Comparison of ENCODE assay signal across 16 mouse cellular contexts in genomic region chr7:126461626-126462025, GRCm38 (mm10). TPM values are rescaled to one million over a fixed set of nuclear protein-coding genes. Genes with fewer than 3 reads are reported as not detected.
DNase-seq lines count a peak whose midpoint lies in the region; ATAC-seq and TF ChIP-seq lines count a peak whose summit lies in the region.
"Had no signal": no experiment of that assay in that cellular context is flagged by ENCODE, and none has a peak within 500 bp of the region (broad histone marks: within the 10 kb centered on the region; RNA-seq: fewer than 3 reads in every experiment).

No protein-coding gene starts in this region.

- peak overlapping the region; percentile 99 for H3K27ac ChIP-seq in gastrocnemius, adult 2 months
- no peak overlapping the region for H3K27ac ChIP-seq in intestine, embryonic 16.5 days (ENCODE audit: low read length)
- H3K27ac ChIP-seq in intestine, embryonic 15.5 days: no peak overlapping the region
- peak overlapping the region; percentile 37; the same call in 1 of the 2 replicates for H3K27ac ChIP-seq in embryonic facial prominence, embryonic 10.5 days (replicated peaks)
- 0 out of 2 replicates have a peak overlapping the region, but pooled peaks have one; percentile 14 for H3K27ac ChIP-seq in limb, embryonic 11.5 days (replicated peaks; ENCODE audit: low read depth, low read length)
- H3K27ac ChIP-seq: heart, adult 2 months; left cerebral cortex, adult 2 months had no signal

- 67% methylated on average over 3 of the region's 3 CpGs for whole genome bisulfite sequencing in intestine, embryonic 16.5 days
- WGBS in intestine, embryonic 15.5 days: 87% methylated on average over 3 of the region's 3 CpGs
- whole genome bisulfite sequencing in embryonic facial prominence, embryonic 10.5 days: 63% methylated on average over 3 of the region's 3 CpGs
- WGBS in limb, embryonic 11.5 days: 57% methylated on average over 3 of the region's 3 CpGs

- H3K36me3 ChIP-seq in intestine, embryonic 16.5 days (ENCODE audit: control insufficient read depth, insufficient read depth, low read length): no peaks in the 10 kb centered on the region
- peaks cover 1% of the 10 kb centered on the region; the same call in 1 of the 2 replicates for H3K36me3 ChIP-seq in intestine, embryonic 15.5 days
- peaks cover 11% of the 10 kb centered on the region for H3K36me3 ChIP-seq in embryonic facial prominence, embryonic 10.5 days (replicated peaks)
- H3K36me3 ChIP-seq in limb, embryonic 11.5 days (ENCODE audit: control insufficient read depth, insufficient read depth, low read length): no peaks in the 10 kb centered on the region

- no peaks in the 10 kb centered on the region for H3K27me3 ChIP-seq in intestine, embryonic 16.5 days (replicated peaks; ENCODE audit: control insufficient read depth, insufficient read depth, low read length)
- H3K27me3 ChIP-seq in intestine, embryonic 15.5 days (replicated peaks): no peaks in the 10 kb centered on the region
- 0 out of 2 replicates have a peak, but pooled peaks cover 11% of the 10 kb centered on the region for H3K27me3 ChIP-seq in embryonic facial prominence, embryonic 10.5 days (replicated peaks; ENCODE audit: low read depth, poor library complexity, severe bottlenecking)
- H3K27me3 ChIP-seq in limb, embryonic 11.5 days (ENCODE audit: control insufficient read depth, insufficient read depth, low read length): no peaks in the 10 kb centered on the region

- H3K9me3 ChIP-seq in intestine, embryonic 16.5 days (ENCODE audit: control insufficient read depth, low read length): no peaks in the 10 kb centered on the region
- H3K9me3 ChIP-seq in intestine, embryonic 15.5 days: no peaks in the 10 kb centered on the region
- H3K9me3 ChIP-seq in embryonic facial prominence, embryonic 10.5 days: no peaks in the 10 kb centered on the region
- no peaks in the 10 kb centered on the region for H3K9me3 ChIP-seq in limb, embryonic 11.5 days (ENCODE audit: control insufficient read depth, low read length)

- peak; percentile 72 for DNase-seq in gastrocnemius, adult 2 months
- no peak for DNase-seq in gastrocnemius, postnatal 25 days
- DNase-seq in embryonic facial prominence, embryonic 10.5 days (ENCODE audit: low spot score): no peak
- no peak for DNase-seq in limb, embryonic 11.5 days (ENCODE audit: low spot score)
- no peak for DNase-seq in lung, postnatal 4 days
- DNase-seq: cerebellum, postnatal 10 days; heart, adult 2 months; heart, postnatal 14 days; kidney, adult 9 months; liver; lung, adult 18-20 months had no signal

- no peak for TF ChIP-seq CTCF in gastrocnemius, adult 2 months (IDR thresholded peaks at IDR 0.05)

- no peak overlapping the region for H3K4me2 ChIP-seq in intestine, embryonic 16.5 days (ENCODE audit: low read depth, low read length)
- H3K4me2 ChIP-seq in intestine, embryonic 15.5 days (replicated peaks): no peak overlapping the region
- peak overlapping the region; percentile 1; the same call in 1 of the 2 replicates for H3K4me2 ChIP-seq in limb, embryonic 11.5 days (ENCODE audit: low read depth, severe bottlenecking)

- intact Hi-C loops in gastrocnemius, adult 2 months (cut with DNase I): loop anchor here (10.0 kb wide), 1 partner anchor 333 kb away; the partner anchor contains the start of genes Fam57b and Ppp4c

- H3K4me3 ChIP-seq in gastrocnemius, adult 2 months: peak overlapping the region; percentile 86
- H3K4me3 ChIP-seq in intestine, embryonic 16.5 days (ENCODE audit: low read length): no peak overlapping the region
- H3K4me3 ChIP-seq in intestine, embryonic 15.5 days (replicated peaks): no peak overlapping the region
- no peak overlapping the region for H3K4me3 ChIP-seq in embryonic facial prominence, embryonic 10.5 days
- no peak overlapping the region for H3K4me3 ChIP-seq in limb, embryonic 11.5 days (ENCODE audit: low read depth, low read length)
- H3K4me3 ChIP-seq: heart, adult 2 months; left cerebral cortex, adult 2 months had no signal

- H3K9ac ChIP-seq in intestine, embryonic 16.5 days (ENCODE audit: low read depth, low read length): 0 out of 2 replicates have a peak overlapping the region, but pooled peaks have one; percentile 7
- no peak overlapping the region for H3K9ac ChIP-seq in intestine, embryonic 15.5 days
- H3K9ac ChIP-seq in limb, embryonic 11.5 days (ENCODE audit: low read length): 0 out of 2 replicates have a peak overlapping the region, but pooled peaks have one; percentile 7

- H3K4me1 ChIP-seq in intestine, embryonic 16.5 days (ENCODE audit: control insufficient read depth, insufficient read depth, low read length): peaks cover 8% of the 10 kb centered on the region
- H3K4me1 ChIP-seq in intestine, embryonic 15.5 days (replicated peaks): peaks cover 15% of the 10 kb centered on the region; the same call in 1 of the 2 replicates
- H3K4me1 ChIP-seq in embryonic facial prominence, embryonic 10.5 days: peaks cover 60% of the 10 kb centered on the region
- H3K4me1 ChIP-seq in limb, embryonic 11.5 days (ENCODE audit: control insufficient read depth, insufficient read depth, low read length): peaks cover 11% of the 10 kb centered on the region

- ATAC-seq in intestine, embryonic 16.5 days: no peak
- no peak for ATAC-seq in intestine, embryonic 15.5 days
- ATAC-seq in limb, embryonic 11.5 days (ENCODE audit: insufficient number of reproducible peaks, low FRiP score, low TSS enrichment, low read depth): no peak
- ATAC-seq in CD4-positive, CD25-positive, alpha-beta regulatory T cell, adult 4 months: no peak

RNA-seq across cellular contexts. Expression of gene Atp2a1, which starts 1.3 kb away (rescaled TPM):
- total RNA-seq in gastrocnemius, adult 2 months (2021): over 10,000 TPM; 21,521 to 26,495 TPM
- total RNA-seq in gastrocnemius, postnatal 25 days (2021): over 10,000 TPM; 22,501 to 25,220 TPM
- polyA plus RNA-seq in intestine, embryonic 16.5 days (2015; fragmentation: Nextera tagmentation; extraction: Ambion mirVana): 1.1 and 1.3 TPM in 2 replicates
- 0.24 and 2.6 TPM in 2 replicates for polyA plus RNA-seq in intestine, embryonic 15.5 days (2015; fragmentation: Nextera tagmentation; extraction: Ambion mirVana)
- polyA plus RNA-seq in embryonic facial prominence, embryonic 10.5 days (2016; fragmentation: Nextera tagmentation; extraction: Ambion mirVana): 1.8 and 2.5 TPM in 2 replicates
- 16.0 and 18.8 TPM in 2 replicates for polyA plus RNA-seq in limb, embryonic 11.5 days (2014; fragmentation: Nextera tagmentation; extraction: Ambion mirVana)
- polyA plus RNA-seq in CD4-positive, CD25-positive, alpha-beta regulatory T cell, adult 4 months (2017; shearing (Covaris generic)): under 1 TPM; 0.18 to 0.38 TPM
- polyA plus RNA-seq: forebrain, embryonic 11.5 days had no signal

RNA-seq across cellular contexts. Expression of gene Sh2b1, which starts 13.6 kb away (rescaled TPM):
- total RNA-seq in gastrocnemius, adult 2 months (2021): 10 to 100 TPM; 43.0 to 48.1 TPM
- total RNA-seq in gastrocnemius, postnatal 25 days (2021): 10 to 100 TPM; 41.5 to 43.9 TPM
- 43.2 and 44.6 TPM in 2 replicates for polyA plus RNA-seq in intestine, embryonic 16.5 days (2015; fragmentation: Nextera tagmentation; extraction: Ambion mirVana)
- polyA plus RNA-seq in intestine, embryonic 15.5 days (2015; fragmentation: Nextera tagmentation; extraction: Ambion mirVana): 41.8 and 45.7 TPM in 2 replicates
- polyA plus RNA-seq in embryonic facial prominence, embryonic 10.5 days (2016; fragmentation: Nextera tagmentation; extraction: Ambion mirVana): 53.3 and 54.0 TPM in 2 replicates
- polyA plus RNA-seq in limb, embryonic 11.5 days (2014; fragmentation: Nextera tagmentation; extraction: Ambion mirVana): 50.7 and 51.3 TPM in 2 replicates
- polyA plus RNA-seq in CD4-positive, CD25-positive, alpha-beta regulatory T cell, adult 4 months (2017; shearing (Covaris generic)): 10 to 100 TPM; 11.5 to 13.1 TPM

RNA-seq across cellular contexts. Expression of gene Tufm, which starts 25.5 kb away (rescaled TPM):
- total RNA-seq in gastrocnemius, adult 2 months (2021): 100 to 1,000 TPM; 111 to 141 TPM
- total RNA-seq in gastrocnemius, postnatal 25 days (2021): 100 to 1,000 TPM; 131 to 139 TPM
- polyA plus RNA-seq in intestine, embryonic 16.5 days (2015; fragmentation: Nextera tagmentation; extraction: Ambion mirVana): 229 and 244 TPM in 2 replicates
- polyA plus RNA-seq in intestine, embryonic 15.5 days (2015; fragmentation: Nextera tagmentation; extraction: Ambion mirVana): 190 and 207 TPM in 2 replicates
- 169 and 185 TPM in 2 replicates for polyA plus RNA-seq in embryonic facial prominence, embryonic 10.5 days (2016; fragmentation: Nextera tagmentation; extraction: Ambion mirVana)
- 165 and 170 TPM in 2 replicates for polyA plus RNA-seq in limb, embryonic 11.5 days (2014; fragmentation: Nextera tagmentation; extraction: Ambion mirVana)
- 10 to 100 TPM; 79.8 to 89.2 TPM for polyA plus RNA-seq in CD4-positive, CD25-positive, alpha-beta regulatory T cell, adult 4 months (2017; shearing (Covaris generic))

RNA-seq across cellular contexts. Expression of gene Rabep2, which starts 33.1 kb away (rescaled TPM):
- total RNA-seq in gastrocnemius, adult 2 months (2021): 10 to 100 TPM; 14.0 to 14.9 TPM
- total RNA-seq in gastrocnemius, postnatal 25 days (2021): 10 to 100 TPM; 11.2 to 14.6 TPM
- polyA plus RNA-seq in intestine, embryonic 16.5 days (2015; fragmentation: Nextera tagmentation; extraction: Ambion mirVana): 22.6 and 25.0 TPM in 2 replicates
- polyA plus RNA-seq in intestine, embryonic 15.5 days (2015; fragmentation: Nextera tagmentation; extraction: Ambion mirVana): 23.9 and 24.2 TPM in 2 replicates
- polyA plus RNA-seq in embryonic facial prominence, embryonic 10.5 days (2016; fragmentation: Nextera tagmentation; extraction: Ambion mirVana): 33.7 and 34.6 TPM in 2 replicates
- polyA plus RNA-seq in limb, embryonic 11.5 days (2014; fragmentation: Nextera tagmentation; extraction: Ambion mirVana): 25.8 and 28.1 TPM in 2 replicates
- 10 to 100 TPM; 31.9 to 68.2 TPM for polyA plus RNA-seq in CD4-positive, CD25-positive, alpha-beta regulatory T cell, adult 4 months (2017; shearing (Covaris generic))

RNA-seq across cellular contexts. Expression of gene Atxn2l, which starts 41.6 kb away (rescaled TPM):
- total RNA-seq in gastrocnemius, adult 2 months (2021): 10 to 100 TPM; 32.8 to 34.0 TPM
- 10 to 100 TPM; 26.0 to 26.4 TPM for total RNA-seq in gastrocnemius, postnatal 25 days (2021)
- polyA plus RNA-seq in intestine, embryonic 16.5 days (2015; fragmentation: Nextera tagmentation; extraction: Ambion mirVana): 25.8 and 29.4 TPM in 2 replicates
- 43.8 and 44.4 TPM in 2 replicates for polyA plus RNA-seq in intestine, embryonic 15.5 days (2015; fragmentation: Nextera tagmentation; extraction: Ambion mirVana)
- 50.4 and 54.1 TPM in 2 replicates for polyA plus RNA-seq in embryonic facial prominence, embryonic 10.5 days (2016; fragmentation: Nextera tagmentation; extraction: Ambion mirVana)
- polyA plus RNA-seq in limb, embryonic 11.5 days (2014; fragmentation: Nextera tagmentation; extraction: Ambion mirVana): 62.0 and 66.3 TPM in 2 replicates
- 10 to 100 TPM; 15.6 to 17.4 TPM for polyA plus RNA-seq in CD4-positive, CD25-positive, alpha-beta regulatory T cell, adult 4 months (2017; shearing (Covaris generic))

Comparison
In these comparisons a context has a peak if more than half of its experiments do, and no peak if none do; other contexts are left out.
1. H3K27ac ChIP-seq: peak in gastrocnemius, adult 2 months (single experiment), embryonic facial prominence, embryonic 10.5 days (single experiment) and limb, embryonic 11.5 days (single experiment); none in intestine, embryonic 16.5 days (single experiment) and intestine, embryonic 15.5 days (single experiment).